13 mouse cellular contexts compared by ENCODE assay signal in the genomic region with DNA sequence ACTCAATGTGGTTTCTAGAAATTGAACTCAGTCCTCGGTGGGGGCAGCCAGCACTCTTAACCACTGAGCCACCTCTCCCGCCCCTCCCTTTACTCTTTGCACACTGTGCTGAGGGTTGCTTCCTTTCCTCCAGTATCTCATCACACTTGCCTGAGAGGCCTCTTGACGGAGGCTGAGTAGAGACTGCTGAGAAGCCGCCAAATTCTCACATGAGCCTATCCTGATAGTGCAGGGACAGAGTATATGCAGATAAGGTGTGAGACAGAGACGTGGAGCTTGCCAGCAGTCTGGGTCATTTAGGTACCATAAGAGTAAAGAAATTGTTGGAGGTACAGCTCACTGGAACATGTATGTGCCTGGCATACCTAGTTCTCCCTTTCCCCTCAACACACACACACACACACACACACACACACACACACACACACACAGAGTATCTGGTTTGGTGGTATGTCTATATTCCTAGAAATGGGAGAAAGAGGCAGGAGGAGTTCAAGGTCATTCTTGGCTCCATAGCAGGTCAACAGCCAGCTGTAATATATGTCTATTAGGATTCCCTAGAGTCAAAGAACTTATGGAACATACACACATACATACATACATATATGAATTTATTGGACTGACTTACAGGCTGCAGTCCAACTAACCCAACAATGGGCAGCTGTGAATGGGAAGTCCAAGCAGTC. TPM values are rescaled to one million over a fixed set of nuclear protein-coding genes. Genes with fewer than 3 reads are reported as not detected.
DNase-seq lines count a peak whose midpoint lies in the region; ATAC-seq lines count a peak whose summit lies in the region.
"Had no signal": no experiment of that assay in that cellular context is flagged by ENCODE, and none has a peak within 500 bp of the region (broad histone marks: within the 10 kb centered on the region; RNA-seq: fewer than 3 reads in every experiment).

No protein-coding gene starts in this region.

- H3K4me1 ChIP-seq in liver, embryonic 13.5 days (replicated peaks): peaks cover 20% of the 10 kb centered on the region
- H3K4me1 ChIP-seq in midbrain, embryonic 15.5 days: no peaks in the 10 kb centered on the region
- H3K4me1 ChIP-seq: embryonic facial prominence, embryonic 13.5 days had no signal

- H3K27ac ChIP-seq in liver, embryonic 13.5 days: peak overlapping the region; percentile 50
- H3K27ac ChIP-seq in midbrain, embryonic 15.5 days: no peak overlapping the region
- H3K27ac ChIP-seq: embryonic facial prominence, embryonic 13.5 days; layer of hippocampus, adult 2 months had no signal

- no peaks in the 10 kb centered on the region for H3K27me3 ChIP-seq in liver, embryonic 13.5 days
- no peaks in the 10 kb centered on the region for H3K27me3 ChIP-seq in midbrain, embryonic 15.5 days (replicated peaks)
- H3K27me3 ChIP-seq: embryonic facial prominence, embryonic 13.5 days had no signal

- H3K36me3 ChIP-seq in liver, embryonic 13.5 days: no peaks in the 10 kb centered on the region
- no peaks in the 10 kb centered on the region for H3K36me3 ChIP-seq in midbrain, embryonic 15.5 days (replicated peaks)
- H3K36me3 ChIP-seq: embryonic facial prominence, embryonic 13.5 days had no signal

- WGBS in liver, embryonic 13.5 days (ENCODE audit: insufficient replicate concordance): 14% methylated on average over 5 of the region's 5 CpGs
- WGBS in midbrain, embryonic 15.5 days: 80% methylated on average over 5 of the region's 5 CpGs

- no peak overlapping the region for H3K9ac ChIP-seq in liver, embryonic 13.5 days
- H3K9ac ChIP-seq in midbrain, embryonic 15.5 days: no peak overlapping the region
- H3K9ac ChIP-seq: embryonic facial prominence, embryonic 13.5 days had no signal

- ATAC-seq in erythroblast, adult 5-6 weeks (replicated peaks; ENCODE audit: low FRiP score, poor library complexity, severe bottlenecking): peak; percentile 84
- ATAC-seq in liver, embryonic 13.5 days (ENCODE audit: low read depth): peak; percentile 100
- ATAC-seq in midbrain, embryonic 15.5 days (replicated peaks): no peak

- H3K4me2 ChIP-seq in liver, embryonic 13.5 days: peak overlapping the region; percentile 2; the same call in 1 of the 2 replicates
- H3K4me2 ChIP-seq in midbrain, embryonic 15.5 days: no peak overlapping the region
- H3K4me2 ChIP-seq: embryonic facial prominence, embryonic 13.5 days had no signal

- H3K4me3 ChIP-seq in liver, embryonic 13.5 days (replicated peaks): no peak overlapping the region
- H3K4me3 ChIP-seq in midbrain, embryonic 15.5 days: no peak overlapping the region
- H3K4me3 ChIP-seq: embryonic facial prominence, embryonic 13.5 days; layer of hippocampus, adult 2 months had no signal

- DNase-seq in spleen, postnatal 36 days (ENCODE audit: low spot score in 2 of 2): peak; percentile 8 to 31
- no peak for DNase-seq in spleen, postnatal 14 days (ENCODE audit: low spot score in 2 of 2)
- peak; percentile 59 for DNase-seq in liver, embryonic 13.5 days
- DNase-seq in adrenal gland, adult (ENCODE audit: inconsistent age in 2 of 2, low spot score in 1 of 2): no peak
- no peak for DNase-seq in adrenal gland, postnatal 10 days
- DNase-seq: cerebellum, adult 11-12 months; gastrocnemius, postnatal 25 days; lung, postnatal 4 days; midbrain, embryonic 14.5 days had no signal

- no peaks in the 10 kb centered on the region for H3K9me3 ChIP-seq in liver, embryonic 13.5 days (replicated peaks)
- H3K9me3 ChIP-seq in midbrain, embryonic 15.5 days: no peaks in the 10 kb centered on the region
- H3K9me3 ChIP-seq: embryonic facial prominence, embryonic 13.5 days had no signal

RNA-seq across cellular contexts. Expression of gene Dennd4c, which starts 8.9 kb away (rescaled TPM):
- total RNA-seq in erythroblast, adult 5-6 weeks (2015; ENCODE audit: low replicate concordance): 5.2 and 7.5 TPM in 2 replicates
- 5.5 and 6.6 TPM in 2 replicates for total RNA-seq in erythroblast, adult 5-6 weeks (2017; ENCODE audit: low replicate concordance)
- 1.5 and 2.6 TPM in 2 replicates for polyA plus RNA-seq in liver, embryonic 13.5 days (2015; fragmentation: Nextera tagmentation; extraction: Ambion mirVana)
- 3.6 and 4.0 TPM in 2 replicates for polyA plus RNA-seq in midbrain, embryonic 15.5 days (2015; fragmentation: Nextera tagmentation; extraction: Ambion mirVana)
- 10 to 100 TPM; 32.7 to 39.9 TPM for total RNA-seq in adrenal gland, postnatal 10 days (2021)

Comparison
In these comparisons a context has a peak if more than half of its experiments do, and no peak if none do; other contexts are left out.
1. DNase-seq: peak in spleen, postnatal 36 days (2 of 2) and liver, embryonic 13.5 days (single experiment); none in spleen, postnatal 14 days (0 of 2), adrenal gland, adult (0 of 2) and adrenal gland, postnatal 10 days (single experiment).